Mouse (Mus musculus): ENCODE results near the gene Chac2. TPM values are rescaled to one million over a fixed set of nuclear protein-coding genes. Genes with fewer than 3 reads are reported as not detected.

Chac2 gene
- polyA plus RNA-seq, 1 experiment from 2014 or later, result 18.8 TPM

Other genes with a start within 250 kb of the Chac2 start
- gene Psme4, start 214.6 kb downstream of the Chac2 start, polyA plus RNA-seq (2014; fragmentation: Nextera tagmentation; extraction: Ambion mirVana), result 36.8 and 48.5 TPM in 2 replicates
- gene Gpr75, start 101.0 kb downstream of the Chac2 start, polyA plus RNA-seq (2014; fragmentation: Nextera tagmentation; extraction: Ambion mirVana), result 1.2 and 1.7 TPM in 2 replicates
- gene Asb3, start 100.9 kb downstream of the Chac2 start, polyA plus RNA-seq (2014; fragmentation: Nextera tagmentation; extraction: Ambion mirVana), result 29.5 and 33.7 TPM in 2 replicates
- gene Erlec1, start 32.0 kb downstream of the Chac2 start, polyA plus RNA-seq (2014; fragmentation: Nextera tagmentation; extraction: Ambion mirVana), result 9.1 and 13.2 TPM in 2 replicates
- gene Gm17332, start 196.1 kb upstream of the Chac2 start, polyA plus RNA-seq (2014; fragmentation: Nextera tagmentation; extraction: Ambion mirVana), result not detected in 2 replicates